Mouse (Mus musculus) spleen, postnatal 10 days (tissue): Measurements from ENCODE around the gene Lemd1.
A peak's percentile ranks its signal among the peaks of the same experiment; 100 is the strongest.

Experiments
- DNase-seq, 2 experiments: peaks; one replicate each; pipeline ENCODE4 v3.0.0; 2021 to 2022; ENCODE audit warnings: low spot score in 2 of 2

Gene Lemd1

GRCm38 (mm10) chr1:132164780-132165518 is 26.3 kb upstream of the Lemd1 start:
- DNase-seq, result no peak

DNA sequence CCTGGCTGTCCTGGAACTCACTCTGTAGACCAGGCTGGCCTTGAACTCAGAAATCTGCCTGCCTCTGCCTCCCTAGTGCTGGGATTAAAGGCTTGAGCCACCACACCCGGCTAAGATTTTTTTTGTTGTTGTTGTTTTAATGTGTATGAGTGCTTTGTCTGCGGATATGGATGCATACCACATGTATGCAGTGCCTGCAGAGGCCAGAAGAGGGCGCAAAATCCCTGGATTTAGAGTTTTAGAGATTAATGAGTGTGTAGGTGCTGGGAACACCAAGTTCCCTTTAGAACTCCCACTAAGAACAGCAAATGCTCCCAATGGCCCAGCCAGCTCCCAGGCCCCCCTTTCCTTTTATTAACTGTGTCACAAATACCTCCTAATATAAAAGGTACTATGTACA is 25.4 kb upstream of the Lemd1 start:
- DNase-seq, result peak in 1 of 2 experiments; percentile 58

- DNase-seq, result peak in 1 of 2 experiments; percentile 39
Observed at GRCm38 (mm10) chr1:132168115-132168767, 23.0 kb upstream of the Lemd1 start.

GRCm38 (mm10) chr1:132170698-132171097 is 20.5 kb upstream of the Lemd1 start:
- DNase-seq, result no peak

DNA sequence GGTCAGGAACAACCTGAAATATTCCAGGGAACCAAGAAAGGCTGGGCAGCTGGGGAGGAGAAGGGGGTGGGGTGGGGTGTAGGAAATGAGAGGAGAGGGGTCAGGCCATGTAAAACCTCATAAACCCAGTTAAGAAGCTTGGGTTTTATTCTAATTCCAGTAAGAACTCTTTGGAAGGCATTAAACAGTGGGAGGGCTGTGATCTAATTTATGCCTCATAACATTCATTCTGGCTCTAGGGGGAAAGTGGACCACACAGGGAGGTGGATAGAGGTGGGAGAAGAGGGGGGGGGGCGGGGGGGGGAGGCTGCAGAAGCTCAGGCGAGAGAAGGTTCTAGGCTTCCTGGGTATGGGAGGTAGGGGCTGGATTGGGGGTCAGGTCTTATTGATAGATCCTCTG is 19.6 kb upstream of the Lemd1 start:
- DNase-seq, result no peak

DNA sequence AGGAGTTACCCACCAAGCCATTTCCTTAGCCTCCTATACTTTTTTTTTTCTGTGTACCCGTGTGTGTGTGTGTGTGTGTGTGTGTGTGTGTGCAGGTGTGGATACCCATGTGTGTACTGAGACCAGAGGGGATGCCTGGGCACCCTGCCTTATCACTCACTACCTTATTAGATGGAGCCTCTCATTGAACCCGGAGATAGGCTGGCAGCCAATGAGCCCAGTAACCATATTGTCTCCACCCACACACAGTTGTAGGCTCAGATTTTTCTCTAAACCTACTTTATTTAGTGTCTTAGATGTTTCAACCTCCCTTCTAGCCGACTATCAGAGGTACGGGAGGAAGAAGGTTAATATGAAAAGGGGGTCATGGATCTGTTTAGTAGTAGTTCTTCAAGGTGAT is 4.9 kb upstream of the Lemd1 start:
- DNase-seq, result no peak

GRCm38 (mm10) chr1:132188442-132189066 is 2.7 kb upstream of the Lemd1 start:
- DNase-seq, result no peak

- no peak for DNase-seq
Observed at GRCm38 (mm10) chr1:132189231-132189630, 2.0 kb upstream of the Lemd1 start.

GRCm38 (mm10) chr1:132190040-132190513 is 1.2 kb upstream of the Lemd1 start:
- DNase-seq, result no peak

GRCm38 (mm10) chr1:132190621-132191092 is 574 bp upstream of the Lemd1 start:
- no peak for DNase-seq

GRCm38 (mm10) chr1:132191786-132192680 is 802 bp downstream of the Lemd1 start:
- DNase-seq, result no peak

DNA sequence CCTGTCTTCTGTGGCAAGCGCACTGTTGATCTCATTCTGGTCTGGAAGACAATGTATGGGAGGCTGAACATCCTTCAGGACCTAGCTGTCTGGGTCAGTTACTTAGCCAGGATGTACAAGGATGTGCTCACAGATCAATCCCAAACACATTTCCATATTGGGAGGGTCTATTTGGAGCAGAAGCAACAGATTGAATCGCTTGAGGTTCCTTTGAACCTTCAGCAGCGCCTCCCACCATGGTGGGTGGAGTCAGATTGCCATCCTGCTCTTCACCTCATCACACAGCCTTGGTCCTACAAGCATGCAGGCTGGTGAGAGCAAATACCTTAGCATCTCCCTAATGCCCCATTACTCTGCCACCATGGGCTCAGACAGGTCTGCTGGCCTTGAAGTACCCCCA is 2.6 kb downstream of the Lemd1 start:
- DNase-seq, result no peak

DNA sequence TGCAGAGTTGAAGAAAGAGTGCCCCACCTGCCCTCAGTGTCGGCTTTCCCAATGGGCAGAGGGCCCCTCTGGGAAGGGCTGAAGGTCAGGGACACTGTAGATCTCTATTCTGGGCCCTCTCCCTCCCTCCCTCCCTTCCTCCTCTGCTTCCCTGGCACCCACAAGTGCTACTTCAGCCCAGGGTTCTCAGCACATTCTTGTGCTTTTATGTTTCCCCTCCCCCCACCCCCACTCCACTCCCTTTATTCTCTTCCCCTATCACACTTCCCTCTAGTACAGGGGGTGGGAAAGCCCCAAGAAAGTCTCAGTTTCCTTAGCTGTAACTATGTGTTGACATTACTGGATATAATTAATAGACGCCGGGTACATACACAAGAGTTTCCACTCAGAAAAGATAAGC is 3.4 kb downstream of the Lemd1 start:
- DNase-seq, result no peak

DNA sequence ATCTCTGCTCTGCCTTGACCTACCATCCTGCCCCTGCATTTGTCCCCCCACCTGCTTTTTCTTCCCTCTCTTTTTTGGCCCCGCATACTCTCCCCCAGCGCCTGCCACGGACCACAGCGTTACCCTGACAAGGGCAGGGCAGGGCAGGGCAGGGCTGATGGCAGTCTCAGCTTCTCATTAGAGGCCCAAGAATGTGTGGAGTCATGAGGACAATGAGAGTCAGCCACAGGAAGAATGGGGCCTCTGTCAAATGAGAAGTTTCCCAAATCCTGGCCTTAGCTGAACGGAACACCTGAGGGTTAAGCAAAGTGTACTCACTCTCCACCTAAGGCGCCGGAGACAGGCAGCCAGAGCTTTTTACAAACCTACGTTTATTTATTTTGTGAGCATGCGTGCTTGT is 3.9 kb downstream of the Lemd1 start:
- DNase-seq, result no peak

DNA sequence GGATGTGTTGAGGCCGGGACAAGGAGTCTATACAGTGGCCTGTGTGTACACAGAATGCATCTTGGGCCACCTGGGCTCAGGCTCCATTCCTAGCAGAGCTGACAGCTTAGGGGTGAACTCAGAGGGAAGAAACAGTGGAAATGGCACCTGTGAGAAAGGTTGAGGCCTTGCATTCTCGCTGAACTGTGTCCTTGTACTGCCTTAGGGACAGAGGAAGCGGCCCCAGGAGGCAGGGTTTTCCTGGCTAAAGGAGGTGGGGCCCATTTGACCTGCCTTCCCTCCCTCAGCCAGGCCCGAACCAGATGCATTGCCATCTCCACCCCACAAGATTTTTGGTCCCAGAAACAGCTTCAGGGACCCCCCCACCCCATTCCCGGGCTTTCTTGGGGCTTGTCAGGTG is 4.5 kb downstream of the Lemd1 start:
- no peak for DNase-seq

DNA sequence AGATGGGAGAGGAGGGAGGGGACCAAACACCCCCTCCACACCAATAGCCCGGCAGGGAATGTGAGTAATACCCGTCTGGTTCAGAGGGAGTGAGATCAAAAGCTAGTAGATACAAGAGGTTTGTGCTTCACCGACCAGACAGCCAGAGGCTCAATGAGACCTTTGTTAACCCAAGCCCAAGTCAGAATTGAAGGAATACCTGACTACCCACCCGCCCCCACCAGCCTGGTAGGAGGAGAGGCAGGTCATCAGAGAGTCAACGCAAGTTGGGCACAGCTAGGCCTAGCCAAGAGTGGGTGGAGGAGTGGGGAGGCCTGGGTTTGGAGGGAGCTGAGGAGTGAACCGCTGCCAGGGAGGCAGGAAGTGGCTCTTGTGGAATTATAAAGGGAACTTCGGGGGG is 5.1 kb downstream of the Lemd1 start:
- no peak for DNase-seq

- DNase-seq, result no peak
Observed at GRCm38 (mm10) chr1:132197666-132198065, 6.4 kb downstream of the Lemd1 start.

DNA sequence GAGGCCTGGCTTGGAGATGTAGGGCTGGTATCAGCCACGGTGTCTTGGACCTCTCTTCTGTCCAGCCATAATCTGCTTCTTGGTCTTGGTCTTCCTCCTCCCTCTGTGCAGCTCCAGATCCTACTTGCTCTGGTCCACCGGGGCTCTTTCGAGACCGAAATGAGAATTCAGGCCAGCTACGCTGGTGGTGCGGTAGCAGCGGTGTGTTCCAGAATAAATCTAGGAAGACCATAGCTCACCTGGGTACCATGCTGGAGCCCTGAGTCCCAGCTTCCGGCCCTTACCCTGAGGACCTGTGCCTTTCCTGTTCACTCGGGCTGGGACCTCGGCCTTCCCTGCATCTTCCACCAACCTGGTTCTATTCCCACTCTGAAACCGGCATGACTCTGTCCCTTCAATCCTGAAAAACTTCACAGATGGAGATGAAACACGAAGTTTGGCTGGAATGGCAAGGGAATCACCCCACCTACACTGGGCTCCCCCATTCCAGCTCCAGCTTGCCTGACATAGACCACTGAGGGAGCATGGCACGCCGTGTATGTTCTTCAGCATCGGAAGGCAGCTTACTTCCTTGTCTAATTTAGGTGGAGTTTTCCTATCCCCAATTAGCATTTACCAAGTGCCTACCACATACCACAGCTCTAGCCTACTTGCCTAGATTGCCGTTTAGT is 7.3 kb downstream of the Lemd1 start:
- peak in 1 of 2 experiments; percentile 2 for DNase-seq

DNA sequence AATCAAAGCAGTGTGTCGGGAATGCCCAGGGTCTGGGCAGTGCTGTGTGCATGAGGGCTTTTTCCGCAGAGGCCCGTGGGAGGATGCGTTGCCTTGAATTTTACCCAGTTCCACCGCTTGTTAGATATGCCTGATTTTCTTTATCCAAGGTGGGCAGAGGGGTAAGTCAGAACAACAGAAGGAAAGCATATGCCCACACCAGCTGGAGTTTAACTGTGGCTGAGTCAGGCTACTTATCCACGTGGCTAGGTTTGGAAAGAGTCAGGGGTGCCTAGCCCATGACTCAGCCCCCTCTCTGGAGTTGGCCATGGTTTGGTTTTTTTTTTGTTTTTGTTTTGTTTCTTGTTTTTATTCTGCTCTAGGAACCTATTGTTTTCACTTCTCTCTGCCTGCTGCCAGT is 8.0 kb downstream of the Lemd1 start:
- DNase-seq, result no peak

GRCm38 (mm10) chr1:132199934-132200333 is 8.7 kb downstream of the Lemd1 start:
- peak in 1 of 2 experiments; percentile 7 for DNase-seq
